Mouse (Mus musculus): Measurements from ENCODE around the gene Rbm3. TPM values are rescaled to one million over a fixed set of nuclear protein-coding genes. Genes with fewer than 3 reads are reported as not detected.

The Rbm3 gene
- polyA plus RNA-seq, 1 experiment from 2014 or later = 510 TPM

GRCm38 (mm10) chrX:8163076-8163475 lies 17.4 kb upstream of the Rbm3 start:
- H3K27ac ChIP-seq = no peak overlapping the region
- H3K4me3 ChIP-seq = no peak overlapping the region
- DNase-seq (ENCODE audit: low spot score) = no peak
- whole genome bisulfite sequencing = 90% methylated on average over 5 of the region's 5 CpGs
- no peaks in the 10 kb centered on the region for H3K27me3 ChIP-seq (ENCODE audit: low read depth, poor library complexity, severe bottlenecking)
- H3K9me3 ChIP-seq (replicated peaks) = no peaks in the 10 kb centered on the region
- no peaks in the 10 kb centered on the region for H3K4me1 ChIP-seq
- H3K36me3 ChIP-seq = peaks cover 5% of the 10 kb centered on the region; the same call in 1 of the 2 replicates

- WGBS = 79% methylated on average over 7 of the region's 7 CpGs
- DNase-seq (ENCODE audit: low spot score) = no peak
- peaks cover 7% of the 10 kb centered on the region; the same call in 1 of the 2 replicates for H3K4me1 ChIP-seq
- H3K4me3 ChIP-seq = peak overlapping the region; percentile 66
- peaks cover 53% of the 10 kb centered on the region for H3K36me3 ChIP-seq
- H3K27me3 ChIP-seq (ENCODE audit: low read depth, poor library complexity, severe bottlenecking) = no peaks in the 10 kb centered on the region
- H3K27ac ChIP-seq = 0 out of 2 replicates have a peak overlapping the region, but pooled peaks have one; percentile 94
- no peaks in the 10 kb centered on the region for H3K9me3 ChIP-seq (replicated peaks)
Measured at GRCm38 (mm10) chrX:8143750-8144149, 1.9 kb downstream of the Rbm3 start.

- no peak overlapping the region for H3K27ac ChIP-seq
- no peaks in the 10 kb centered on the region for H3K9me3 ChIP-seq (replicated peaks)
- no peaks in the 10 kb centered on the region for H3K27me3 ChIP-seq (ENCODE audit: low read depth, poor library complexity, severe bottlenecking)
- 92% methylated on average over 7 of the region's 7 CpGs for WGBS
- H3K36me3 ChIP-seq = peaks cover 61% of the 10 kb centered on the region
- 0 out of 2 replicates have a peak overlapping the region, but pooled peaks have one; percentile 4 for H3K4me3 ChIP-seq
- DNase-seq (ENCODE audit: low spot score) = no peak
- H3K4me1 ChIP-seq = peaks cover 7% of the 10 kb centered on the region; the same call in 1 of the 2 replicates
Measured at GRCm38 (mm10) chrX:8142948-8143347, 2.7 kb downstream of the Rbm3 start.

- 83% methylated on average over 3 of the region's 3 CpGs for whole genome bisulfite sequencing
- peaks cover 69% of the 10 kb centered on the region for H3K36me3 ChIP-seq
Measured at GRCm38 (mm10) chrX:8141058-8141457, 4.6 kb downstream of the Rbm3 start.

GRCm38 (mm10) chrX:8140446-8140845 lies 5.2 kb downstream of the Rbm3 start:
- no peak overlapping the region for H3K27ac ChIP-seq
- H3K36me3 ChIP-seq = peaks cover 69% of the 10 kb centered on the region
- H3K4me3 ChIP-seq = no peak overlapping the region
- H3K27me3 ChIP-seq (ENCODE audit: low read depth, poor library complexity, severe bottlenecking) = no peaks in the 10 kb centered on the region
- DNase-seq (ENCODE audit: low spot score) = no peak
- WGBS = 100% methylated on average over 2 of the region's 2 CpGs
- no peaks in the 10 kb centered on the region for H3K9me3 ChIP-seq (replicated peaks)
- H3K4me1 ChIP-seq = peaks cover 7% of the 10 kb centered on the region; the same call in 1 of the 2 replicates

More at GRCm38 (mm10) chrX:8141058-8141457, 4.6 kb downstream of the Rbm3 start:
- no peak overlapping the region for H3K4me3 ChIP-seq
- no peaks in the 10 kb centered on the region for H3K9me3 ChIP-seq (replicated peaks)
- peaks cover 7% of the 10 kb centered on the region; the same call in 1 of the 2 replicates for H3K4me1 ChIP-seq
- no peaks in the 10 kb centered on the region for H3K27me3 ChIP-seq (ENCODE audit: low read depth, poor library complexity, severe bottlenecking)
- H3K27ac ChIP-seq = no peak overlapping the region
- no peak for DNase-seq (ENCODE audit: low spot score)

GRCm38 (mm10) chrX:8139480-8139879 lies 6.2 kb downstream of the Rbm3 start:
- no peak for DNase-seq (ENCODE audit: low spot score)
- Histone ChIP-seq H3K36me3 (peaks cover 68% of the 10 kb centered on the region), H3K4me3 (no peak overlapping the region), H3K4me1 (peaks cover 7% of the 10 kb centered on the region; the same call in 1 of the 2 replicates), H3K27ac (no peak overlapping the region), H3K27me3 (ENCODE audit: low read depth, poor library complexity, severe bottlenecking) (no peaks in the 10 kb centered on the region), H3K9me3 (replicated peaks) (no peaks in the 10 kb centered on the region)
- WGBS = 53% methylated on average over 1 of the region's 1 CpGs

GRCm38 (mm10) chrX:8135886-8136285 lies 9.8 kb downstream of the Rbm3 start:
- H3K36me3 ChIP-seq = peaks cover 38% of the 10 kb centered on the region
- H3K27me3 ChIP-seq (ENCODE audit: low read depth, poor library complexity, severe bottlenecking) = no peaks in the 10 kb centered on the region
- H3K9me3 ChIP-seq (replicated peaks) = no peaks in the 10 kb centered on the region
- 66% methylated on average over 2 of the region's 2 CpGs for WGBS
- 0 out of 2 replicates have a peak, but pooled peaks cover 4% of the 10 kb centered on the region for H3K4me1 ChIP-seq
- H3K27ac ChIP-seq = no peak overlapping the region
- H3K4me3 ChIP-seq = no peak overlapping the region
- DNase-seq (ENCODE audit: low spot score) = no peak

- 0 out of 2 replicates have a peak, but pooled peaks cover 4% of the 10 kb centered on the region for H3K4me1 ChIP-seq
- 14% methylated on average over 39 of the region's 40 CpGs for WGBS
Measured at GRCm38 (mm10) chrX:8132017-8132976, 13.4 kb downstream of the Rbm3 start, which contains the start of gene Wdr13. TSS of gene Wdr13 (minus strand) at chrX:8132892.

GRCm38 (mm10) chrX:8131393-8131792 lies 14.3 kb downstream of the Rbm3 start:
- Histone ChIP-seq H3K27me3 (ENCODE audit: low read depth, poor library complexity, severe bottlenecking) (no peaks in the 10 kb centered on the region), H3K9me3 (replicated peaks) (no peaks in the 10 kb centered on the region), H3K4me1 (0 out of 2 replicates have a peak, but pooled peaks cover 4% of the 10 kb centered on the region), H3K27ac (peak overlapping the region; percentile 36; the same call in 1 of the 2 replicates), H3K4me3 (peak overlapping the region; percentile 60), H3K36me3 (peaks cover 22% of the 10 kb centered on the region)
- 89% methylated on average over 17 of the region's 17 CpGs for WGBS
- no peak for DNase-seq (ENCODE audit: low spot score)

More at GRCm38 (mm10) chrX:8132017-8132976, 13.4 kb downstream of the Rbm3 start, which contains the start of gene Wdr13:
- H3K27me3 ChIP-seq (ENCODE audit: low read depth, poor library complexity, severe bottlenecking) = no peaks in the 10 kb centered on the region
- no peaks in the 10 kb centered on the region for H3K9me3 ChIP-seq (replicated peaks)
- peak; percentile 88 for DNase-seq (ENCODE audit: low spot score)
- H3K4me3 ChIP-seq = peak within 1 kb of the TSS; percentile 60
- peaks cover 25% of the 10 kb centered on the region for H3K36me3 ChIP-seq
- H3K27ac ChIP-seq = peak within 1 kb of the TSS; percentile 84

GRCm38 (mm10) chrX:8125235-8125634 lies 20.4 kb downstream of the Rbm3 start:
- peaks cover 32% of the 10 kb centered on the region for H3K36me3 ChIP-seq
- 80% methylated on average over 7 of the region's 7 CpGs for WGBS
- DNase-seq (ENCODE audit: low spot score) = no peak

GRCm38 (mm10) chrX:8123821-8124470 lies 21.7 kb downstream of the Rbm3 start:
- no peaks in the 10 kb centered on the region for H3K27me3 ChIP-seq (ENCODE audit: low read depth, poor library complexity, severe bottlenecking)
- WGBS = 87% methylated on average over 6 of the region's 6 CpGs
- no peaks in the 10 kb centered on the region for H3K9me3 ChIP-seq (replicated peaks)
- H3K4me3 ChIP-seq = no peak overlapping the region
- H3K36me3 ChIP-seq = peaks cover 23% of the 10 kb centered on the region
- no peak overlapping the region for H3K27ac ChIP-seq
- DNase-seq (ENCODE audit: low spot score) = no peak
- no peaks in the 10 kb centered on the region for H3K4me1 ChIP-seq

More at GRCm38 (mm10) chrX:8125235-8125634, 20.4 kb downstream of the Rbm3 start:
- no peak overlapping the region for H3K4me3 ChIP-seq
- H3K27ac ChIP-seq = no peak overlapping the region
- H3K4me1 ChIP-seq = no peaks in the 10 kb centered on the region
- H3K9me3 ChIP-seq (replicated peaks) = no peaks in the 10 kb centered on the region
- H3K27me3 ChIP-seq (ENCODE audit: low read depth, poor library complexity, severe bottlenecking) = no peaks in the 10 kb centered on the region

GRCm38 (mm10) chrX:8117264-8117663 lies 28.4 kb downstream of the Rbm3 start:
- no peaks in the 10 kb centered on the region for H3K4me1 ChIP-seq
- no peak for DNase-seq (ENCODE audit: low spot score)
- no peaks in the 10 kb centered on the region for H3K36me3 ChIP-seq
- no peaks in the 10 kb centered on the region for H3K9me3 ChIP-seq (replicated peaks)
- no peak overlapping the region for H3K4me3 ChIP-seq
- H3K27me3 ChIP-seq (ENCODE audit: low read depth, poor library complexity, severe bottlenecking) = no peaks in the 10 kb centered on the region
- no peak overlapping the region for H3K27ac ChIP-seq

Data from limb, embryonic 10.5 days (tissue).